Mouse (Mus musculus): Measurements from ENCODE around the gene Filip1l.

Filip1l gene

GRCm38 (mm10) chr16:57558258-57558657, 205.4 kb downstream of the Filip1l start:
- in situ Hi-C loops (cut with MboI; ENCODE audit: low sequenced_read_pairs) = no loop called here

GRCm38 (mm10) chr16:57560185-57560584, 207.3 kb downstream of the Filip1l start:
- in situ Hi-C loops (cut with MboI; ENCODE audit: low sequenced_read_pairs) = no loop called here

GRCm38 (mm10) chr16:57563453-57563852, 210.6 kb downstream of the Filip1l start:
- in situ Hi-C loops (cut with MboI; ENCODE audit: low sequenced_read_pairs) = no loop called here

GRCm38 (mm10) chr16:57564807-57565206, 211.9 kb downstream of the Filip1l start:
- in situ Hi-C loops (cut with MboI; ENCODE audit: low sequenced_read_pairs) = no loop called here

- in situ Hi-C loops (cut with MboI; ENCODE audit: low sequenced_read_pairs) = no loop called here
Observed at GRCm38 (mm10) chr16:57566215-57566614, 213.3 kb downstream of the Filip1l start.

GRCm38 (mm10) chr16:57568648-57569404, 215.9 kb downstream of the Filip1l start:
- in situ Hi-C loops (cut with MboI; ENCODE audit: low sequenced_read_pairs) = no loop called here

- in situ Hi-C loops (cut with MboI; ENCODE audit: low sequenced_read_pairs) = loop anchor here (10.0 kb wide), 1 partner anchor 326 kb away; no protein-coding TSS in a partner anchor
Observed at GRCm38 (mm10) chr16:57570789-57571311, 218.0 kb downstream of the Filip1l start.

GRCm38 (mm10) chr16:57573831-57574230, 220.9 kb downstream of the Filip1l start:
- in situ Hi-C loops (cut with MboI; ENCODE audit: low sequenced_read_pairs) = loop anchor here (10.0 kb wide), 1 partner anchor 329 kb away; no protein-coding TSS in a partner anchor

GRCm38 (mm10) chr16:57575764-57576388, 223.0 kb downstream of the Filip1l start:
- in situ Hi-C loops (cut with MboI; ENCODE audit: low sequenced_read_pairs) = loop anchor here (10.0 kb wide), 1 partner anchor 331 kb away; no protein-coding TSS in a partner anchor

- in situ Hi-C loops (cut with MboI; ENCODE audit: low sequenced_read_pairs) = loop anchor here (10.0 kb wide), 1 partner anchor 333 kb away; no protein-coding TSS in a partner anchor
Observed at GRCm38 (mm10) chr16:57577519-57577918, 224.6 kb downstream of the Filip1l start.

GRCm38 (mm10) chr16:57580041-57580440, 227.1 kb downstream of the Filip1l start:
- in situ Hi-C loops (cut with MboI; ENCODE audit: low sequenced_read_pairs) = no loop called here

- in situ Hi-C loops (cut with MboI; ENCODE audit: low sequenced_read_pairs) = no loop called here
Observed at GRCm38 (mm10) chr16:57582008-57582407, 229.1 kb downstream of the Filip1l start.

GRCm38 (mm10) chr16:57585201-57585600, 232.3 kb downstream of the Filip1l start:
- in situ Hi-C loops (cut with MboI; ENCODE audit: low sequenced_read_pairs) = no loop called here

- in situ Hi-C loops (cut with MboI; ENCODE audit: low sequenced_read_pairs) = no loop called here
Observed at GRCm38 (mm10) chr16:57593422-57594157, 240.7 kb downstream of the Filip1l start.

GRCm38 (mm10) chr16:57597295-57597957, 244.5 kb downstream of the Filip1l start:
- in situ Hi-C loops (cut with MboI; ENCODE audit: low sequenced_read_pairs) = no loop called here

GRCm38 (mm10) chr16:57601031-57601430, 248.1 kb downstream of the Filip1l start:
- in situ Hi-C loops (cut with MboI; ENCODE audit: low sequenced_read_pairs) = loop anchor here (10.0 kb wide), 2 partner anchors 356 to 486 kb away; no protein-coding TSS in a partner anchor

- in situ Hi-C loops (cut with MboI; ENCODE audit: low sequenced_read_pairs) = loop anchor here (10.0 kb wide), 2 partner anchors 362 to 492 kb away; no protein-coding TSS in a partner anchor
Observed at GRCm38 (mm10) chr16:57606444-57607227, 253.7 kb downstream of the Filip1l start, which contains the start of gene Cmss1. Cmss1 (minus strand) TSS chr16:57606864.

GRCm38 (mm10) chr16:57611768-57612167, 258.9 kb downstream of the Filip1l start:
- in situ Hi-C loops (cut with MboI; ENCODE audit: low sequenced_read_pairs) = no loop called here
